Mouse (Mus musculus) gastrocnemius, postnatal 14 days (tissue): ENCODE results near the gene Dio2. TPM values are rescaled to one million over a fixed set of nuclear protein-coding genes. Genes with fewer than 3 reads are reported as not detected.
A peak's percentile ranks its signal among the peaks of the same experiment; 100 is the strongest.

Experiments
- DNase-seq: peaks from one replicate; pipeline ENCODE4 v3.0.0; 2021; ENCODE audit warnings: mixed read lengths
- intact Hi-C: fragments of 180-260 bp; cut with DNase I; formaldehyde crosslinking; loops from one replicate; pipeline ENCODE4 v1.15.1; 2025; ENCODE audit warnings: low total_unique reads
- long read RNA-seq, 2 experiments: library from polyadenylated mRNA; stranded (forward); transcript quantifications; one replicate each; pipeline ENCODE4 v2.0.0; 2021
- total RNA-seq, 2 experiments: library from RNA; stranded (reverse); gene quantifications; 2 replicates each; pipeline ENCODE4 v1.2.3; 2021

Gene Dio2
- total RNA-seq: 1 to 10 TPM in 1 of 2 experiments, under 1 TPM in 1; 0.80 to 1.8 TPM
- long read RNA-seq, experiment 1: 0 reads
- long read RNA-seq, experiment 2: 0 reads

- intact Hi-C loops: loop anchor here (5.0 kb wide), 1 partner anchor 574 kb away; no protein-coding TSS in a partner anchor
- peak; percentile 23 for DNase-seq
Measured at GRCm38 (mm10) chr12:90738388-90739223, at the start of gene Dio2. Gene Dio2, minus strand, starts transcription at chr12:90738438.

DNA sequence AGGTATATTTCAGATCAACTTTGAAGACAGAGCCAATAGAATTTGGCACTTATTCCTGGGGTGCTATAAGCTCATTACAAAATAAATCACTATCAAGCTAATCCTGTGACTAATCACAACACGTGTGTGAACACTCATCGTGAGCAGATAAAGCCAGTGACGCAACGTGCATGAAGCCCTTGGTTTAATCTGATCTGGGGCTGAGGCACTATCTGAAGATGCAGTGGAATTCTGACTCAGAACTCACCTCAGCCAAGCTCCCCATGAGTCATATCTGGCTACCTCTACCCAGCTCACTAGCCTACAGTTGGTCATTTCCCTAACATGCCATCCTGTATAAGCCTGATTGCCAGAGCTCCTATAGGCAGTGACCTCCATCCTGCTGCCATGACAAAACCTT, 43.2 kb upstream of the Dio2 start:
- intact Hi-C loops: no loop called here
- no peak for DNase-seq

GRCm38 (mm10) chr12:90744752-90745151, 6.5 kb upstream of the Dio2 start:
- DNase-seq: no peak
- intact Hi-C loops: loop anchor here (10.0 kb wide), 1 partner anchor 340 kb away; no protein-coding TSS in a partner anchor

GRCm38 (mm10) chr12:90743633-90744032, 5.4 kb upstream of the Dio2 start:
- intact Hi-C loops: loop anchor here (10.0 kb wide), 1 partner anchor 341 kb away; no protein-coding TSS in a partner anchor
- DNase-seq: no peak

DNA sequence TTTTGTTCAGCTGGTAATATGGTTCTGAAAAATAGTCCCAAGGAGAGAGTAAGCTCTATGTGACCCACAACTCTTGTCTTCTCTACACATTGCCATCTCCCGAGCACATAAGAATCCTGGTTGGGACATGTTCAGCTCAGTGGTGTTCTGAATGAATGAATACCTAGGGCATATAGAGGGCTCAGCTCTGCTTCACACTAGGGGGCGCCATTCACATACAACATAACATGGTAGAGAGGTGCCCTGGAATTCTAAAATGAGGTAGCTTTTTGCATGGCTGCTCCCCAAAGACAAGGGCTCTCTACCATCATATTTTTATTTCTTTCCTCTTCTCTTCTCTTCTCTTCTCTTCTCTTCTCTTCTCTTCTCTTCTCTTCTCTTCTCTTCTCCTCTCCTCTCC, 2.2 kb upstream of the Dio2 start:
- intact Hi-C loops: loop anchor here (10.0 kb wide), 1 partner anchor 344 kb away; no protein-coding TSS in a partner anchor
- peak; percentile 68 for DNase-seq

DNA sequence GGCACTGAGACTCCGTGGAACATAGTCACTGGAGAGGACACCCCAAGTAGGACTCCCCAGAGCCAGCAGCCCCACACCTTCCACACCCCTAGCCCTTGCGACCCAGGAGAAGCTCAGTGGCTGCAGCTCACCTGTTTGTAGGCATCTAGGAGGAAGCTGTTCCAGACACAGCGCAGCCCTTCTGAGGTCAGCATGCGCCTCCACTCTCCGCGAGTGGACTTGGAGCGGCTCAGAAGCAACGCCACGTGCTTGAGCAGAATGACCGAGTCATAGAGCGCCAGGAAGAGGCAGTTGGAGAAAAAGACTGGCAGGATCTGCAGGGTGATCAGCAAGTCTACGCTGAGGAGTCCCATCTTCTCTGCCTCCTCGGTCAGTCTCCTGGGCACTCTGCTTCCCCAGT, 306 bp downstream of the Dio2 start:
- intact Hi-C loops: loop anchor here (5.0 kb wide), 1 partner anchor 574 kb away; no protein-coding TSS in a partner anchor
- peak; percentile 16 for DNase-seq

- no peak for DNase-seq
- intact Hi-C loops: loop anchor here (5.0 kb wide), 1 partner anchor 577 kb away; no protein-coding TSS in a partner anchor
Measured at GRCm38 (mm10) chr12:90735447-90735846, 2.8 kb downstream of the Dio2 start.

- intact Hi-C loops: no loop called here
Measured at GRCm38 (mm10) chr12:90734503-90734902, 3.7 kb downstream of the Dio2 start.

GRCm38 (mm10) chr12:90733721-90734120, 4.5 kb downstream of the Dio2 start:
- DNase-seq: no peak
- intact Hi-C loops: no loop called here

More at GRCm38 (mm10) chr12:90734503-90734902, 3.7 kb downstream of the Dio2 start:
- DNase-seq: no peak

DNA sequence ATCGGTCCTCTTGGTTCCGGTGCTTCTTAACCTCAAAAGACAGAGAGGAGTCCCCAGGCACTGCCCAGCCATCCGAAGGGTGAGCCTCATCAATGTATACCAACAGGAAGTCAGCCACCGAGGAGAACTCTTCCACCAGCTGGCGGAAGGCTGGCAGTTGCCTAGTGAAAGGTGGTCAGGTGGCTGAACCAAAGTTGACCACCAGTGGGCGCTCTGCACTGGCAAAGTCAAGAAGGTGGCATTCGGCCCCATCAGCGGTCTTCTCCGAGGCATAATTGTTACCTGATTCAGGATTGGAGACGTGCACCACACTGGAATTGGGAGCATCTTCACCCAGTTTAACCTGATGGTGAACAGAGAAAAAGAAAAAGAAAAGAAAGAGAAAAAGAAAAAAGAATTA, 8.6 kb downstream of the Dio2 start:
- DNase-seq: peak; percentile 49
- intact Hi-C loops: no loop called here

DNA sequence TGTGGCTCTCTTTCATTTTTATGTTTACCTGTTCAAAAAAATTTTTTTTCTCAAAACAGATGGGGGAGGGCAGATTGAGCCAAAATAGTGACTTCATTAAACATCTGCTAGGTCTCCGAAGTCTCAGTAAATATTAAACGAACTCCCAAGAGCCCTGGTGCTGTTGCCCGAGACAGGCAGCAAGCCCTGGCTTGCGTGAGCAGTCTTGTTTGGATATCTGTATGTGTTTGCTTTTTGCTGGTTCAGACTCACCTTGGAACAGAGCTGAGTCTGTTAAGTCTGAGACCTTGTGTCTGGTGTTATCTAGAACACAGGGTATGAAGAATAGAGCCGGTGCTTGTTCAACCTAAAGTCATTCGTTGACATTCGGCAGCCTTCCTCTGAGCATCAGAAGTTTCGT, 13.1 kb downstream of the Dio2 start:
- intact Hi-C loops: no loop called here
- DNase-seq: no peak

DNA sequence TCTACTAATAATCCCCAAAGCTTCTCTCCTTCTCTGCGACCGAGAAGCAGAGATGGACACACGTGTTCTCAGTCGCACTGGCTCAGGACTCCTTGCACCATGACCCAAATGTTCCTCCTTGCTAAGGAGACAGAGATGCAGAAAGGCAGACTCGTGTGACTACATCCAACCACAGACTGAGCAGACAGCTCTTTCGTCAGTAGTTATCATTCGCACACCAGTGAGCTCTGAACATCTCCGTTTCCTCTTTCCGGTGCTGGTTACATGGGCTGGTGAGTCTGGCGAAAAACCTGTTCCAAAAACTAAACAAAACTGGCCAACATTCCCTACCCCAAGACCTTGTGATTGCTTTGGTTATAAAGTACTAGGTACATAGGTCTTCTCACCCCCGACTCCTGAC, 13.6 kb downstream of the Dio2 start:
- intact Hi-C loops: no loop called here
- DNase-seq: no peak

DNA sequence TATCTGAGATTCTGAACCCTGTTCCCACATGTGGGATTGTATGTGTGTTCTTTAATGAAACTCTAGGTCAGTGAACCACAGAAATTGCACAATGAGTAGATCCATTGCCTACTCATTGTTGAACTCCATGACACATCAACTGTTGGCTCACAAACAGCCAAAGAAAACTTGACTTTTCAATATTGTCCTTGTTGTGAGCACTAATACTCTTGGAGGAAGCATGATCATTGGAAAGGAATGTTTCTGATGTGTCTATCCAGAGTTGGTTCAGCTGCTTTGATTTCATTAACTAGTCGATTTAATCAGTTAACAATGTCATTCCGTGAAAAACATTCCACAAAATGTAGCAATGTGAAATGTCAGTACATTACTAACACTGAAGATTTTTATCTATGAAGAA, 44.1 kb downstream of the Dio2 start:
- intact Hi-C loops: no loop called here
- no peak for DNase-seq
